Mouse (Mus musculus): ENCODE results near the gene Tmtc2. TPM values are rescaled to one million over a fixed set of nuclear protein-coding genes. Genes with fewer than 3 reads are reported as not detected.

The Tmtc2 gene
- polyA plus RNA-seq, 1 experiment, result 5.1 TPM

GRCm38 (mm10) chr10:105569573-105569972 is 4.7 kb downstream of the Tmtc2 start:
- Histone ChIP-seq H3K4me1 (ENCODE audit: control insufficient read depth, insufficient read depth, low read length) (peaks cover 5% of the 10 kb centered on the region; the same call in 1 of the 2 replicates), H3K27me3 (ENCODE audit: control insufficient read depth, insufficient read depth, low read length) (no peaks in the 10 kb centered on the region; the same call in 1 of the 2 replicates), H3K4me3 (ENCODE audit: control insufficient read depth, low read depth, low read length) (no peak overlapping the region), H3K36me3 (ENCODE audit: control insufficient read depth, insufficient read depth, low read length) (no peaks in the 10 kb centered on the region), H3K27ac (ENCODE audit: control insufficient read depth, insufficient read depth, low read depth, low read length) (no peak overlapping the region)
- TF ChIP-seq CTCF (IDR thresholded peaks at IDR 0.05; ENCODE audit: control insufficient read depth, insufficient read depth, insufficient replicate concordance, low read depth, low read length) (no peak), POLR2A (IDR thresholded peaks at IDR 0.05; ENCODE audit: control insufficient read depth, low read depth, low read length) (no peak)

GRCm38 (mm10) chr10:105567825-105568531 is 6.3 kb downstream of the Tmtc2 start:
- Histone ChIP-seq H3K4me1 (ENCODE audit: control insufficient read depth, insufficient read depth, low read length) (no peaks in the 10 kb centered on the region), H3K4me3 (ENCODE audit: control insufficient read depth, low read depth, low read length) (no peak overlapping the region), H3K27ac (ENCODE audit: control insufficient read depth, insufficient read depth, low read depth, low read length) (no peak overlapping the region), H3K36me3 (ENCODE audit: control insufficient read depth, insufficient read depth, low read length) (no peaks in the 10 kb centered on the region), H3K27me3 (ENCODE audit: control insufficient read depth, insufficient read depth, low read length) (no peaks in the 10 kb centered on the region)
- TF ChIP-seq POLR2A (IDR thresholded peaks at IDR 0.05; ENCODE audit: control insufficient read depth, low read depth, low read length) (no peak), CTCF (IDR thresholded peaks at IDR 0.05; ENCODE audit: control insufficient read depth, insufficient read depth, insufficient replicate concordance, low read depth, low read length) (no peak)

- H3K36me3 ChIP-seq (ENCODE audit: control insufficient read depth, insufficient read depth, low read length), result no peaks in the 10 kb centered on the region
- H3K27me3 ChIP-seq (ENCODE audit: control insufficient read depth, insufficient read depth, low read length), result no peaks in the 10 kb centered on the region
- TF ChIP-seq CTCF (IDR thresholded peaks at IDR 0.05; ENCODE audit: control insufficient read depth, insufficient read depth, insufficient replicate concordance, low read depth, low read length), result no peak
- no peak for TF ChIP-seq POLR2A (IDR thresholded peaks at IDR 0.05; ENCODE audit: control insufficient read depth, low read depth, low read length)
- H3K4me1 ChIP-seq (ENCODE audit: control insufficient read depth, insufficient read depth, low read length), result no peaks in the 10 kb centered on the region
- no peak overlapping the region for H3K4me3 ChIP-seq (ENCODE audit: control insufficient read depth, low read depth, low read length)
- no peak overlapping the region for H3K27ac ChIP-seq (ENCODE audit: control insufficient read depth, insufficient read depth, low read depth, low read length)
Measured at GRCm38 (mm10) chr10:105561548-105561947, 12.7 kb downstream of the Tmtc2 start.

- H3K27ac ChIP-seq (ENCODE audit: control insufficient read depth, insufficient read depth, low read depth, low read length), result no peak overlapping the region
- no peaks in the 10 kb centered on the region for H3K27me3 ChIP-seq (ENCODE audit: control insufficient read depth, insufficient read depth, low read length)
- no peaks in the 10 kb centered on the region for H3K4me1 ChIP-seq (ENCODE audit: control insufficient read depth, insufficient read depth, low read length)
- TF ChIP-seq CTCF (IDR thresholded peaks at IDR 0.05; ENCODE audit: control insufficient read depth, insufficient read depth, insufficient replicate concordance, low read depth, low read length), result no peak
- TF ChIP-seq POLR2A (IDR thresholded peaks at IDR 0.05; ENCODE audit: control insufficient read depth, low read depth, low read length), result no peak
- no peak overlapping the region for H3K4me3 ChIP-seq (ENCODE audit: control insufficient read depth, low read depth, low read length)
- H3K36me3 ChIP-seq (ENCODE audit: control insufficient read depth, insufficient read depth, low read length), result no peaks in the 10 kb centered on the region
Measured at GRCm38 (mm10) chr10:105557581-105557980, 16.7 kb downstream of the Tmtc2 start.

DNA sequence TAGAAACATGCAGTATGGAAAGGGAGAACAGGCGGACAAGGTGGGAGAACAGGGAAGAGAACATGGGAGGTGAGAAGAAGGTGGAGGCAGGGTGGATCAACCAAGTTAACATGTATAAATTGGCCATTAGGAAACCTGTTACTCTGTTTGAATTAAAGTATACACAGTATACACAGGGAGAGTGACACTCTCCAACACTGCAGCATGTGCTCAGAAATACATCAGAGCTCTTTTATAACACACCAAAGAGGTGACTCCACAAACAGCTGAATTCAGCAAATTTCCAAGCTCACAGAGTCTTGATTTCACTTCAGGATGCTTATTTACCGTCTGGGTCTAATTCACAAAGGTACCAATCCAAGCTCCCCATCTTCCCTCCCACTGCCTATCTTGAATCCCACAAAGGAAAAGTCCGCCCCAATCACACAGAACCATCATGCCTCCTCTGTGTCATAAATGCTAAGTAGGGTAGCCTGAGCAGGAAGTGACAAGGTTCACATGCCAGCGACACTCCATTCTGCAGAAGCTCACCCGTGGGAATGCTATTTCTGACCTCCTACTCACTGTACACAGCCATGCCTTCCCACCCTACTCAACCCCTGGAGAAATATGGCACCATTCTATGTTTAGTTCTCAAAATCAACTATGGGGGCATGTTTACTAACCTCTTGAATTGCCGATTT is 17.2 kb downstream of the Tmtc2 start:
- no peak overlapping the region for H3K27ac ChIP-seq (ENCODE audit: control insufficient read depth, insufficient read depth, low read depth, low read length)
- H3K27me3 ChIP-seq (ENCODE audit: control insufficient read depth, insufficient read depth, low read length), result no peaks in the 10 kb centered on the region
- no peak overlapping the region for H3K4me3 ChIP-seq (ENCODE audit: control insufficient read depth, low read depth, low read length)
- no peak for TF ChIP-seq POLR2A (IDR thresholded peaks at IDR 0.05; ENCODE audit: control insufficient read depth, low read depth, low read length)
- no peak for TF ChIP-seq CTCF (IDR thresholded peaks at IDR 0.05; ENCODE audit: control insufficient read depth, insufficient read depth, insufficient replicate concordance, low read depth, low read length)
- H3K4me1 ChIP-seq (ENCODE audit: control insufficient read depth, insufficient read depth, low read length), result no peaks in the 10 kb centered on the region
- H3K36me3 ChIP-seq (ENCODE audit: control insufficient read depth, insufficient read depth, low read length), result no peaks in the 10 kb centered on the region

DNA sequence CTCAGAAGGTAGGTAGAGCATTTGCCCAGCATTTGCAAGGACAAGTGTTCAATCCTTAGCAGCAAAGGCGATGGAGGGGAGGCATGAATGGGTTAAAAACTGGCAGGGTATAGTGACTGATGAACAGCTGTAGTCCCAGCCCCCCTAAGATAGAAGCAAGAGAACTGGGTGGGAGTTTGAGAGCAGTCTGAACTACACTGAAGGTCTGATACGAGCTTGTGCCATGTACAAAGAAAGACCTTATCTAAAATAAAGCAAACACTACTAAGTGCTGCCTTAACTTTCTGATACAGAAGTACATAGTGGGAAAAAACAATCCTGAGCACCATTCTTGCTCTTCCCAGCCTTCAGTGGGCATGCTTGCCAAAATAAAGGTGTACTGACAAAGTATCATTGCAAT is 20.1 kb downstream of the Tmtc2 start:
- Histone ChIP-seq H3K4me1 (ENCODE audit: control insufficient read depth, insufficient read depth, low read length) (no peaks in the 10 kb centered on the region), H3K27me3 (ENCODE audit: control insufficient read depth, insufficient read depth, low read length) (no peaks in the 10 kb centered on the region)
- TF ChIP-seq POLR2A (IDR thresholded peaks at IDR 0.05; ENCODE audit: control insufficient read depth, low read depth, low read length) (no peak), CTCF (IDR thresholded peaks at IDR 0.05; ENCODE audit: control insufficient read depth, insufficient read depth, insufficient replicate concordance, low read depth, low read length) (no peak)

DNA sequence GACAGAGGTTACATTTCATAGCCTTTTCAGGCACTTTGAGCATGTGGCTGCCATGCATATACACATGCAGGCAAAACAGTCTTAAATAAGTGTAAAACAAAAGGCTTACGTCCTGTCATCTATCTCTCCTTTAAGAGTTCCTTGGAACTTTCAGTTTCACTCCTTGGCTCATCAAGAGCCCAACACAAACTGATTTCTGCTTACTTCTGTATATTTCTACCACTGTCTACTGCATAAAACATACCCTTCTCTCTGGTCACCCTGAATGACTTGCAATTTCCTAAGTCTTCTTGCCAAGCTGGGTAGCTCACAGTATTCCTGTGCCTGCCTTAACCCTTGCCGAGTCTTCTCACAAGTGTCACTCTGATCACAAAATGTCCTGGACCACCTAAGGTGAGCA is 26.2 kb downstream of the Tmtc2 start:
- no peak for TF ChIP-seq POLR2A (IDR thresholded peaks at IDR 0.05; ENCODE audit: control insufficient read depth, low read depth, low read length)
- H3K27me3 ChIP-seq (ENCODE audit: control insufficient read depth, insufficient read depth, low read length), result no peaks in the 10 kb centered on the region
- H3K36me3 ChIP-seq (ENCODE audit: control insufficient read depth, insufficient read depth, low read length), result no peaks in the 10 kb centered on the region
- no peak overlapping the region for H3K27ac ChIP-seq (ENCODE audit: control insufficient read depth, insufficient read depth, low read depth, low read length)
- peaks cover 2% of the 10 kb centered on the region; the same call in 1 of the 2 replicates for H3K4me1 ChIP-seq (ENCODE audit: control insufficient read depth, insufficient read depth, low read length)
- no peak overlapping the region for H3K4me3 ChIP-seq (ENCODE audit: control insufficient read depth, low read depth, low read length)

More for the DNA sequence above, 20.1 kb downstream of the Tmtc2 start:
- no peak overlapping the region for H3K4me3 ChIP-seq (ENCODE audit: control insufficient read depth, low read depth, low read length)
- H3K27ac ChIP-seq (ENCODE audit: control insufficient read depth, insufficient read depth, low read depth, low read length), result no peak overlapping the region
- H3K36me3 ChIP-seq (ENCODE audit: control insufficient read depth, insufficient read depth, low read length), result no peaks in the 10 kb centered on the region
